Mouse (Mus musculus): ENCODE measurements around the gene Itln1. TPM values are rescaled to one million over a fixed set of nuclear protein-coding genes. Genes with fewer than 3 reads are reported as not detected.

Itln1 gene
- polyA plus RNA-seq, 1 experiment, result not detected

DNA sequence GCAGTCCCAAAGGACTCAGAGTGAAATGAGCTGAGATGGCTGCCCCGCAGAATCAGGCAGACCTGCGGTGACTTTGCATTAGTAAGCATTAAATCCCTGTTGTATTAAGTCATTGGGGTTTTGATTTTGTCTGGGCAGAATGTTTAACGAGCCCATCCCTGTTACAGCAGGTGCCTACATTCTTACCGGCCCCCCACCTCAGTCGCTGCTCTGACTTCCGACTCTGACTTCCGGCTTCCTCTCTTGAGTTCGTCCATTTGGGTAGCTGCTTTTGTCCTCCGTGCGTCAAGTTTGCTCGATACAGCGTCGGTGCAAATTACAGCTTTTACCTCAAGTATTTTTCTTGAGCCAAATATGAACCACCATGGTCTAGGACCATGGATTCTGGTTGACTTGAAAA, 40.9 kb downstream of the Itln1 start:
- TF ChIP-seq GATA1 (IDR thresholded peaks at IDR 0.05; ENCODE audit: low read length), result no peak

DNA sequence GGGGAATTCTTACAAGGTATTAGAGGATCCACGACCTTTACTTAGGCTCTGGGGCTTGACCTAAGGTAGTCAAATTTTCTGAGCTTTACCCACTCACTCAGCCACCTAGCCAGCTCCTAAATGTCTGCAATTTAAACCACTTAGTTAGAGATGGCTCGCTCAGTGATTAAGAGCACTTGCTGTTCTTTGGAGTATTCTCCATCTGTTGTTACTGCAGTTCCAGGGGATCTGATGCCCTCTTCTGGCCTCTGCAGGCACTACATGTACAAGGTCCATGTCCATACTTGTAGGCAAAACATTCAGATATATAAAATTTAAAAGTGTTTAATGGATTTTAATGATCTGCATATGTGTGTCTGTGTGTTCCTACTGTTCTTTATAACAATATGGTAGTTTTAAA, 56.1 kb downstream of the Itln1 start:
- TF ChIP-seq GATA1 (IDR thresholded peaks at IDR 0.05; ENCODE audit: low read length), result no peak

DNA sequence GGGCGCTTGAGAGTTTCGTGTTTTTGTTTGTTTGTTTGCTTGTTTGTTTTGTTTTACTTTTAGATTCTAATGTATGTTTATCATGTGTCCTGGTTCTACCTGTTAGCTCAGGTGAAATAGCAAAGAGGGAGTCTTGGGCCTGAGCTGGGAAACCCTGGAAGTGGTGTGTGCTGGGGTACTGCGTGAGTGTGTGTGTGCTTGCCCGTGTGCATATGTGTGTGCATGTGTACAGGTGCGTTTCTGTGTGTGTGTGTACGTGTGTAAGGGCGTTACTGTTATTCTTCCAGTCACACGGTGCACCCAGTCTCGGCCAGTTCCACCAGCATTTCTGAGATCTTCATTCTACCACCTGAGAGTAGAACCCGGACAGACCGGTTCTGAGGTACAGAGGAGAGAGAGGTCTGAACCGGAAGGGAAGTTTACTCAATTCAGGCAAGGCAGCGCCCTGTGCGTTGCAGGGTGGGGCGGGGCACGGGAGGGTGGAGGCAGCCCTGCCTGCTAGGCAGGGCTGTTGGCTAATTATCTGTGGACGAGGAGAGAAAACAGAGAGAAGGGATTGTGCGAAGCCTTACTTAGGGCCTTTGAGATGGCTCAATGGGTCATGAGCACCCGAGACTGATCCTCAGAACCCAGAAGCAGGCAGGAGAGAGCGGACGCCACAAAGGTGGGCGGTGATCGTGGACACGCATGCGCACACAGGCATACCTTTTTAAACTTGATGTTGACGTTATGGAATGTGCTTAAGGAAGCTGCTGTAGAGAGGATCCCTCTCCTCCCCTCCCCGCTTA, 57.1 kb downstream of the Itln1 start:
- no peak for TF ChIP-seq GATA1 (IDR thresholded peaks at IDR 0.05; ENCODE audit: low read length)

DNA sequence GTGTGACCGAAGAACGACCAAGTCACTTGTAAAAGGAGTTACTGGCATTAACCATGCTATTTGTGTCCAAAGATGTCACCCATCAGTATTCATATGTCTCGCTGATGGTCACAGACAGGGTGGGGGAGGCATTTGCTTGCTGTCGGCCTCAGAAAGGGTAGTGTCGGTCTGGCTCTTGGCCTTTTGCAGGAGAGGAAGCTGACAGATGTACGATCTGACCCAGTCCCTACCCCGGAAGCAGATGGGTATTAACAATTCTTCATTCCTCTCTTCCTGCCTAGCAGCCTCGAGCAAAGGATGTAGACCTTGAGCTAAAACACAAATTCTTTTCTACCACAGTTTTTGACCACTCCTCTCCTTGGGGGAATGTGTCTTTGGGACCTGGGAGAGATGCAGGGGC, 58.0 kb downstream of the Itln1 start:
- no peak for TF ChIP-seq GATA1 (IDR thresholded peaks at IDR 0.05; ENCODE audit: low read length)

DNA sequence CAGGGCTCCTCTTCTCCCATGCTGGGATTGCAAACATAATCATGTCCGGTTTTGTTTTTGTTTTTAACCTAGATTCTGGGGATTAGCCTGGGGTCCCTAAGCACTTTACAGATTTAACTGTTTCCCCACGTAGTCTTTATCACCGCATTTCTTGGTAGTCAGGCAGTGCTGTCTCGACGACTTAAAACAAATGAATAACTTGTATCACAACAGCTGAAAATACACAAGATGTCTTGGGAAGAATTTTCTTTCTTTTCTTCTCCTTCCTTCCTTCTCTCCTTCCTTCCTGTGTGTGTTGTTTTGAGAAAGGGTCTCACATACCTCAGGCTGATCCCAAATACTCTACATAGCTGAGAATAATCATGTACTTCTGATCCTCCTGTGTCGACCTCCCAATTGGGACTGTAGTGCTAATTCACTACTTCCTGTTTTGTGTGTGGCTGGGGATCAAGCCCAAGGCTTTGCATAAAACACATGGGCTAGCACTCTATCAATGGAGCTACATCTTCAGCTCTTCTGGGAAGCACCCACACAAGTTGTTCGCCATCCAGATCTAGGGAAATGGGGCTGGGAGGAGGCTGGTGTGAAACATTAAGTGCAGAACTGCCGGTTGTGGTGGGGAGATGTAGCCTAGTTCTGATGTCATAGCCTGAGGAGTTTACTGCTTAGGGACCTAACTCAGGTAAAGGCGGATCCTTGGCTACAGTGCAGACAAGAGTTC, 61.0 kb downstream of the Itln1 start:
- TF ChIP-seq GATA1 (IDR thresholded peaks at IDR 0.05; ENCODE audit: low read length), result no peak

DNA sequence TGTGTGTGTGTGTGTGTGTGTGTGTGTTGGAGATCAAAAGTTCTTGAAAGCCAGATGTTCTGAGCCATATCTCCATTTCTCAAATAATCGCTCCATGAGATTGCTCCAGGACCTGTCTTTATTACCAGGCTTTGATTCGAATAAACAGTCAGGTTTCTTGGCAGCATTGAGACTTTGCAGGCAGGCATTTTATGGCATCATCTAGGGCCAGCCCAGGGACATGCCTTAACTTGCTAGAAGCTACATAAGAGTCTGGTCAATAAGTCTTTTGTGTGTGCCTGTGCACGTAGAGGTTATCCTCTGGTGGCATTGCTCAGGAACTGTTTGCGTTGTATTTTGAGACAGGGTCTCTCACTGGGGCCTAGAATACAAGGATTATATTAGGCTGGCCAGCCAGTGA, 61.6 kb downstream of the Itln1 start:
- TF ChIP-seq GATA1 (IDR thresholded peaks at IDR 0.05; ENCODE audit: low read length), result no peak

DNA sequence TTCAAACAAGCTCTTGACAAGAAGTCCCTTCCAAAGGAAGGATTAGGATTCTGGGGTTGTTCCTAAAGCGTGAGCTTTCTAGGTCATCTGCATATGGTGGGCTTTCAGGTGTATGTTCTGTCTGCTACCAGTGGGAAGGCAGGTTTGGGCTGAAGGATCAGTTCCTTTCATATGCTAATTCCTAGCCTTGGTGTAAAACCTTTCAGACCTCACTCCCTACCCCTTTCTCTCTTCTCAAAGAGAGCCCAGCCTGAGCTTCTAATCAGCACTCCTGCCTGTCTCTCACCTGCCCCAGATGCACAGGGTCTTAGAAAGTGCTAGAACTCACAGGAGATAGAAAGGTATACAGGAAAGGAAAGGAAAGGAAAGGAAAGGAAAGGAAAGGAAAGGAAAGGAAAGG, 63.6 kb downstream of the Itln1 start:
- no peak for TF ChIP-seq GATA1 (IDR thresholded peaks at IDR 0.05; ENCODE audit: low read length)

DNA sequence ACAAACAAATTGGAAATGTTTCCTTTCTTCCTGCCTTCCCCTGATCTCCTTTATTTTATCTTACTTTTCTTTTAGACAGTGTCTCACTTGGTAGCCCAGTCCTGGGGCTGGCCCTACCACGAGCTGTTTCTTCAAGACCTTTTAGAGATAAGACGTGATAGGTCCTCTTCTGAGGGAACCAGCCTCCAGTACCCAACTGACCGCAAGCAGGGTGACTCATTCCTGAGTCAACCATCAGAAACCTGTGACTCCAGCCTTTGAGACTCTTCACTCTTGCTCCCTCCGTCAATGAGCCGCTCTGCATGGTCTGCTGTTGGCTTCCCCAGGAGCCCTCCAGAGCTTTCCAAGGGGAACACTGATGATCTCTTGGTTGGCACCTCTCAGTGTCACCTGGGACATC, 64.2 kb downstream of the Itln1 start:
- no peak for TF ChIP-seq GATA1 (IDR thresholded peaks at IDR 0.05; ENCODE audit: low read length)

DNA sequence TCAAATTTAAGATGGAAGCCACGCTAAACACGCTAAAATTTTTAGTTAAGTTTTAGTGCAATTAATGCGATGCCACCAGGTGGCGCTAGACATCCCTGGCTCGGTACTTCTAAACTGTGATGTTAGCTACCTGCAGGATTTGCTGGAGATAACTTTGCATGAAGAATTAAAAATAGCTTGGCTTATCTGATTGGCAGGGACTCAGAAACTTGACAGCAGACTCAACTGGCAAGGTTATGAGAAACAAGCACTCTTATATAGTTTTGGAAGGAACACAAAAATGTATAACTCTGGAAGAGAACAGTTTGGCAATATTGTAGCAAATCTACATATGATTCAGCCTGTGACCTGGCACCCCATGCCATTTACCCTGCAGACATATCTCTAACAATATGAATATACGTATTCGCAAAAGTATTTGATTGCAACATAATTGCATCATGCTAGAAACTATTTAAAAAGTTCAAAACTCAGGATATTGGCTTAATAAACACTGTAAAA, 64.7 kb downstream of the Itln1 start:
- no peak for TF ChIP-seq GATA1 (IDR thresholded peaks at IDR 0.05; ENCODE audit: low read length)

DNA sequence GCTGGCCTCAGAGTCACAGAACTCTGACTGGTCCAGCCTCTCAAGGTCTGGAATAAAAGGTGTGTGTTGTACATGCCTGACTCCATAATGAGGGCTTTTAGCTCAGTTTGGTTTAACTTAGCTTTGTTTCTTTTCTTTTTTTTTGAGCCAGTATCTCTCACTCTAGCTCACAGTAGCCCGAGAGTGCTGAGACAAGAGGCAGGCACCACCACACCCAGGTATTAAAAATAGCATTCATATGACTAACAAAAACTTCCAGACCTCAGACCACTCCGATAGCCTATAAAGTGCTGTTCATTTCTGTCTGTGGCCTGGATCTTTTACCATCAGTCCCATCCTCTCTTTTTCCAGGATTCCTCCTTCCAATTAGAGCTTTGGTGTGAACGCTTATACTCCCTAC, 65.4 kb downstream of the Itln1 start:
- no peak for TF ChIP-seq GATA1 (IDR thresholded peaks at IDR 0.05; ENCODE audit: low read length)

Other genes starting within 250 kb of the Itln1 start
- gene Usp21, start 247.3 kb downstream of the Itln1 start, polyA plus RNA-seq (2012), result 49.8 and 54.4 TPM in 2 replicates
- 51.5 and 62.9 TPM in 2 replicates for gene Ufc1, start 240.3 kb downstream of the Itln1 start, polyA plus RNA-seq (2012)
- gene Dedd, start 206.1 kb downstream of the Itln1 start, polyA plus RNA-seq (2012), result 25.2 and 28.3 TPM in 2 replicates
- 14.2 and 16.9 TPM in 2 replicates for gene Nit1, start 189.6 kb downstream of the Itln1 start, polyA plus RNA-seq (2012)
- gene Pfdn2, start 189.6 kb downstream of the Itln1 start, polyA plus RNA-seq (2012), result 19.0 and 19.9 TPM in 2 replicates
- gene Klhdc9, start 174.5 kb downstream of the Itln1 start, polyA plus RNA-seq (2012), result 0.48 and 0.63 TPM in 2 replicates
- gene Nectin4, start 165.2 kb downstream of the Itln1 start, polyA plus RNA-seq (2012), result not detected in 2 replicates
- 0.95 and 1.1 TPM in 2 replicates for gene Arhgap30, start 146.3 kb downstream of the Itln1 start, polyA plus RNA-seq (2012)
- 35.2 and 37.5 TPM in 2 replicates for gene Usf1, start 124.0 kb downstream of the Itln1 start, polyA plus RNA-seq (2012)
- gene Tstd1, start 116.4 kb downstream of the Itln1 start, polyA plus RNA-seq (2012), result 0.22 TPM in 1 of 2 replicates, not detected in the other
- gene F11r, start 97.8 kb downstream of the Itln1 start, polyA plus RNA-seq (2012), result not detected in 2 replicates
- gene Alyref2, start 31.8 kb downstream of the Itln1 start, polyA plus RNA-seq (2012), result 12.2 and 15.6 TPM in 2 replicates
- gene Cd244a, start 23.9 kb upstream of the Itln1 start, polyA plus RNA-seq (2012), result not detected in 2 replicates
- not detected in 2 replicates for gene Ly9, start 72.1 kb upstream of the Itln1 start, polyA plus RNA-seq (2012)
- not detected in 2 replicates for gene Slamf7, start 117.7 kb upstream of the Itln1 start, polyA plus RNA-seq (2012)
- not detected in 2 replicates for gene Cd48, start 146.7 kb upstream of the Itln1 start, polyA plus RNA-seq (2012)
- gene Slamf1, start 231.8 kb upstream of the Itln1 start, polyA plus RNA-seq (2012), result not detected in 2 replicates